Comparison of ENCODE assay signal across 21 mouse cellular contexts in the genomic region with DNA sequence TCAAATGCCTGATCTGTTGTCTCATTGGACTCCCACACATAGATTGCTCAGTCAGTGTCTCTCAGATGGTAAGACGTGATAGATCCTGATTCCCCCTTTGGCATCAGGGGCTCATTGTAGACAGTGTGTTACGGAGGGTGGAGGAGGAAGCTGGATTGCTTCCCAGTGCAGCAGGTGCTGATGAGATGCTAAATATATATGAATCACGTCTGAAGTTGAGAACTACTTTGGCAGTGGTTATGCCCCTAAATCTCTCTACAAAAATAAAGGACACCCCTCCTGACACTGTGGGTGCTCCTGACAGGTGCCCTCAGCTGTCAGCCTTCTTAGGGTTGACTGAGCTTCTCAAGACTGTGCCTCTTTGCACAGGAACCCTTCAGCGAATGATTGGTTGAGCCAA.
DNase-seq lines count a peak whose midpoint lies in the region; ATAC-seq and TF ChIP-seq lines count a peak whose summit lies in the region.
"Had no signal": no experiment of that assay in that cellular context is flagged by ENCODE, and none has a peak within 500 bp of the region (broad histone marks: within the 10 kb centered on the region; RNA-seq: fewer than 3 reads in every experiment).

No protein-coding gene starts in this region.

- H3K27ac ChIP-seq in layer of hippocampus, adult 2 months: no peak overlapping the region
- H3K27ac ChIP-seq: heart, adult 2 months; heart, embryonic 15.5 days; limb, embryonic 15.5 days; stomach, embryonic 15.5 days had no signal

- 0 out of 2 replicates have a peak, but pooled peaks have one; percentile 20 for ATAC-seq in frontal cortex, adult (ENCODE audit: low TSS enrichment)
- ATAC-seq: forebrain, embryonic 16.5 days; midbrain, embryonic 16.5 days had no signal

- TF ChIP-seq CTCF in layer of hippocampus, adult 2 months (conservative IDR thresholded peaks at IDR 0.05): no peak

- DNase-seq in frontal cortex, postnatal 25 days (ENCODE audit: low spot score in 2 of 2): no peak
- peak; percentile 73 for DNase-seq in brain, adult 2 months (ENCODE audit: low read depth, low spot score)
- peak; percentile 53 to 60 for DNase-seq in layer of hippocampus, adult 2 months (ENCODE audit: low spot score in 2 of 2)
- peak; percentile 23 for DNase-seq in right cerebral cortex, postnatal 14 days
- no peak for DNase-seq in thymus, postnatal 36 days
- no peak for DNase-seq in ovary, postnatal 10 days (ENCODE audit: low spot score)
- no peak for DNase-seq in yolk sac, embryonic 10.5 days (ENCODE audit: low spot score)
- DNase-seq: adrenal gland, adult 2 months; cerebellum, adult 18-20 months; kidney, adult 9 months; kidney, postnatal 36 days; lung, postnatal 14 days; spleen, adult 18-20 months had no signal

- no peak overlapping the region for H3K4me3 ChIP-seq in layer of hippocampus, adult 2 months
- H3K4me3 ChIP-seq: erythroblast, embryonic 14.5 days; heart, adult 2 months; heart, embryonic 15.5 days; limb, embryonic 15.5 days; stomach, embryonic 15.5 days had no signal

Comparison
In these comparisons a context has a peak if more than half of its experiments do, and no peak if none do; other contexts are left out.
1. DNase-seq: peak in brain, adult 2 months (single experiment), layer of hippocampus, adult 2 months (2 of 2) and right cerebral cortex, postnatal 14 days (single experiment); none in frontal cortex, postnatal 25 days (0 of 2), thymus, postnatal 36 days (0 of 2), ovary, postnatal 10 days (single experiment) and yolk sac, embryonic 10.5 days (single experiment).